Mouse (Mus musculus) heart, adult 8-10 months (tissue): ENCODE data around the gene Stim1. TPM values are rescaled to one million over a fixed set of nuclear protein-coding genes. Genes with fewer than 3 reads are reported as not detected.
A peak's percentile ranks its signal among the peaks of the same experiment; 100 is the strongest.
"Not testable (repeated sequence)": the region's sequence is repeated elsewhere in the genome, so short reads cannot be mapped to it uniquely, and the experiment has no call there.

Experiments
- DNase-seq: peaks from one replicate; pipeline ENCODE4 v3.0.0; 2022; ENCODE audit warnings: low spot score
- total RNA-seq, 4 experiments: library from RNA; stranded (reverse); gene quantifications; 2 replicates each; pipeline ENCODE4 v1.2.4; 2022

Stim1 gene
- total RNA-seq, 4 experiments from 2014 or later, result 21.9 to 25.1 (median 24.0) TPM

DNA sequence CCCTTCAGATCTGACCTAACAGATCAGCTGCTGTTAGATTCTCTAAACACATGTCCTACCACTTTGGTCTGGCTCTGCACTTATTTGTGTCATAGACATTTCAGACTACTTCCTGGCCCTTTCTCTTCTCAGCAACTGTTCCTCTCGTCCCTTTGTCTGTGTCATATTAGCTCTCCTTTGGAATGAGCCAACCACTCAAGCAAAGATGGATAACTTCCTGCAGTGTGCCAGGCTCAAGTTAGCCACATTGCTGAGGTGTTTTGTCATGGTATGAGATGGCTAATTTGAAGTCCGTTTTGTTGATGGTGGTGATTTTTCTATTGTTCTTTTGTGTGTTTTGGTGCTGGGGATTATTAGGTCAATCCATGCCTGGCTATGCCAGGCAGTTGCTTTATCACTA, 93.7 kb downstream of the Stim1 start:
- no peak for DNase-seq

GRCm38 (mm10) chr7:102363853-102364252, 96.2 kb downstream of the Stim1 start:
- no peak for DNase-seq

GRCm38 (mm10) chr7:102369661-102370060, 102.1 kb downstream of the Stim1 start:
- no peak for DNase-seq

DNA sequence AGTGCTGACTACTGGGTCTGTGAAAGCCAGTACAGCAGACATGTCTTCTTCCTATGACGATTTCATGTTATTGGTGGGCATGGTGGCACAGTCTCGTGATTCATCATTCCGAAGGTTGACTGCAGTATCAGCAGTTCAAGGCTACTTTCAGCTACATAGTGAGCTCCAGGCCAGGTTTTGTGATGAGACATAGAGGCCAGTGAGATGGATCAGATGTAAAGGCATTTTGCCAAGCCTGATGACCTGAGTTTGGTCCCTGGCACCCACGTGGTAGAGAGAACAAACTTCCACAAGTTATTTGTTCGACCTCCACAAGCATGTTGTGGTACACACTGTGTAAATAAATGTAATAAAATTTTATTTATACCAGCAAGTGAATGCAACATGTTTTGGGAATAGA, 102.9 kb downstream of the Stim1 start:
- DNase-seq, result no peak

- DNase-seq, result no peak
Measured at GRCm38 (mm10) chr7:102373382-102374072, 105.9 kb downstream of the Stim1 start.

DNA sequence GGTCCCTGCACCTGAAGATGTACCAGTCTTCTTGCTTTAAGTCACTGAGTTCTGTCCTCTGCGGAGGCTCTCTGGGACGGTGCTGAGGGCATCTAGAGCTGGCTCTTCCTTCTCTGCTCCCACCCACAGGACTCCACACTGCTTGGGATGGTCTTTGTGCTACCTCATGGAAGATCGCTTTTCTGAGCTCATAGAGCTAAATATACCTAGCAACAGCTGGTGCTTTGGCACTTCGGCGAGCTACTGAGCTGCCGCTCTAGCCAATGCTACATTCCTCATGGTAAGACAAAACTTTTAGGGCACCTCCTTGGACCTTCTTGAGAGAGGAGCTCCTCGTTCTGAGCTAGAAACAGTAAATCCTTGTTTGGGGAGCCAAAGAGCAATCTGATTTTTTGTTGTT, 115.6 kb downstream of the Stim1 start:
- DNase-seq, result no peak

DNA sequence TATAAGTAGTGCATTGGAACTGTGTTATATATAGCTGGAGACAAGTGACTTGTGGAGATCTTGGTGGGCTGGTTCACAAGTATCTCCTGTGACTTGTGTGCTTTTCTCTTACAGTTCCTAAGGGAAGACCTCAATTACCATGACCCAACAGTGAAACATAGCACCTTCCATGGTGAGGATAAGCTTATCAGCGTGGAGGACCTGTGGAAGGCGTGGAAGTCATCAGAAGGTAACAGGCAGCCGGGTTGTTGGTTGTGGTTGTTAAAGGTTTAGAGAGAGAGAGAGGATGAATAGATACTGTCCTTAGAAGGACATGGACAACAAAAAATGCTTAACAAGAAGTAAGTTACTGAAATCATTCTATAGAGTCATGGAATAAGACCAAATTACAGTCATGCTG, 118.4 kb downstream of the Stim1 start:
- no peak for DNase-seq

DNA sequence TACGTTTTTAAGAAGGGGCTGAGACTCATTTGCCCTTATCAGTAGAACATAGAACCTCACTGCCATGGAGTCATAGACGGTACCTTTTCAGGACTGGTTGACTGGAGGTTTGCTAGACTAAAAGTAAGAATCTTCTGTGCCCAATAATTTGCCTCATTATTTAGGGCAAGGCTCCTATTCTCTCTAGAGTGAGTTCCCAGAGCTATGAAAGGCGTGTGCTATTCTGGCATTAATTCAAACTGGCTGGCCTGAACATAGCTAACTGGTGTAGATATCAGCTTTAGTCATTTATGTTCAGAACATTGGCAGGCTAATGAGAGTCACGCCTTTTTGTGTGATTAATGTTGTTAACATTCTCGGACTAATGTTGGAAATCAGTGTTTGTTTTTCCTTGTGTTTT, 121.5 kb downstream of the Stim1 start:
- peak; percentile 69 for DNase-seq

GRCm38 (mm10) chr7:102393898-102394297, 126.3 kb downstream of the Stim1 start:
- no peak for DNase-seq

GRCm38 (mm10) chr7:102395894-102396293, 128.3 kb downstream of the Stim1 start:
- peak; percentile 16 for DNase-seq

DNA sequence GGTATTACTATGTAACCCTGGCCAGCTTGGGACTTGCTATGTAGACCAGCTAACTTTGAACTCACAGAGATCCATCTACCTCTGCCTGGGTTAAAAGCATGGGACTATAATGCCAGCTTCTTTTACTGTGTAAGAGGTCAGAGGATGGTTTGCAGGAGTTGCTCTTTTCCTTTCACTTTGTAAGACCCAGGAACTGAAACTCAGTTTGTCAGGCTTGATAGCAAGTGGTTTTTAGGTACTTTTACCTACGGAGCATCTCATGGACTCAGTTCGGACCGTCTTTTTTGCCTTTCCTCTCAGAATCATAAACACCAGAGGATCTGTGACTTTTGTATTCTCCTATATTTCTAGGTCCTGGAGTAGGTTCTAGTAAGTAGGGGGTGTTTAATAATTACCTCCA, 128.7 kb downstream of the Stim1 start:
- DNase-seq, result no peak

- DNase-seq, result no peak
Measured at GRCm38 (mm10) chr7:102399180-102399731, 131.7 kb downstream of the Stim1 start.

DNA sequence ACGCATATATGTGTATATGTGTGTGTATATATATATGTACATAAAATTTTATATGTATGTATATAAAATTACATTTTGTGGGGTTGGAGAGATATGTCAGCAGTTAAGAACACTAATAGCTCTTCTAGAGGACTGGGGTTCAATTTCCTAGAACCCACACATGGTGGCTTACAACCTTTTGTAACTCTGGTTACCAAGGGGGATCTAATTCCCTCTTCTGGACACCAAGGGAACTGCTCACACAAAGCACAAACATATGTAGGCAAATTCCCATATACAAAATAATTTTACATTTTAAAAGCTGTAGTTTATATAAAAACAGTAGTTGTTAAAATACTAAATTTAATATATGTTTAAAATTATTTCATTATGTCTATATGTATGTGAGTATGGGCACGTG, 136.5 kb downstream of the Stim1 start:
- no peak for DNase-seq

DNA sequence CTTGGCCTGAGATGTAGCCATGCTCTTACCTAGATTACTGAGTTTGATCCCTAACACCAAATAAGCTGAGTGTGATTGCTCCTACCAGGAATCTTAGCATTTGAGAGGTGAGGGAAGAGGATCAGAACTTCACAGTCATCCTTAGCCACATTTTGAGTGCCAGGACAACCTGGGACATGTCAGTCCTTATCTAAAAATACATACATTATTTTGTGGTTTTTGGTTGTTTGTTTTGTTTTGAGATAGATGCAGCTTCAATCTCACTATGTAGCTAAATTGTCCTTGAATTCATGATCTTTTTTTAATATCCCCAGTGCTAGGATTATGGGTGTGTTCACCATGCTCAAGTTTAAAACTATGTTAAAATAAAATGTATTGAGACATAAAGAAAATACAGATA, 139.8 kb downstream of the Stim1 start:
- no peak for DNase-seq

GRCm38 (mm10) chr7:102415272-102415671, 147.7 kb downstream of the Stim1 start:
- DNase-seq, result not testable (repeated sequence)

DNA sequence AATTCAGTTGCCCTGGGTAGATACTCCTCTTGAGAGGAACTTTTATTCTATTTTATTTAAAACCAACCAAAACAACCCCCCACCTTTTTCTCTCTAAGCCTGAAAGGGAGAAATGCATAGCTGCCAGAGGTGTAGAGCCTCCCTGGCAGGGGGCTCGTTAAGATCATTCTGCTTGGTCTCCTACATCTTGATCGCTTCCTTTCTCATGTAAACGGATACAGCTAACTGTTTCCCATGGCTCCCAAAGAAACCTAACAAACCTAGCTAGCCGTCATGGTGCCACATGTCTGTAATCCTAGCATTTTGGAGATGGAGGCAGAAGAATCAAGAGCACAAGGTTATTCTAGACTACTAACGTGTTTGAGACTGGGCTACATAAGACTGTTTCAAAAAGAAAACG, 148.2 kb downstream of the Stim1 start:
- DNase-seq, result no peak

GRCm38 (mm10) chr7:102417398-102417797, 149.8 kb downstream of the Stim1 start:
- peak; percentile 53 for DNase-seq

- no peak for DNase-seq
Measured at GRCm38 (mm10) chr7:102422036-102422435, 154.4 kb downstream of the Stim1 start.

GRCm38 (mm10) chr7:102425933-102426685, 158.5 kb downstream of the Stim1 start:
- DNase-seq, result no peak

DNA sequence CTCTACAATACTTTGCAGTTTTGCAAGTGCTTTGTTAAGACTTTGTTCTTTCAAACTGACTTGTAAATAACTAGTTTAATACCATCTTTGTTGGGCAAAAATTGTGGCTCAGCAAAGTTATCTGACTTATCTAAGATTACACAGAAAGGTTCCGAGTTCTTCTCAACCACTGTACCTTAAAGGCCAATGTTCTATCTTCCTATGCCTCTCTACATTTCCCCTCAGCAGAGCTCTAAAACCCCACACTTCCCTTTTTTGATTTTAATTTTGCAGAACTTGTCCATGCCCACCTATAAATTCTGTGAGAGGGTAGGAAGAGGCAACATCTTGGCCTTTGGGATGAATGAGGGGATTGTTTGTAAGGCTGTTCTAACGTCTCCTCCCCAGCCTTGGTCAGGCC, 166.7 kb downstream of the Stim1 start:
- DNase-seq, result no peak

- no peak for DNase-seq
Measured at GRCm38 (mm10) chr7:102440822-102441656, 173.4 kb downstream of the Stim1 start.
